Mouse (Mus musculus) cerebellum, adult 2 months (tissue): ENCODE results near the gene Adgrf1. TPM values are rescaled to one million over a fixed set of nuclear protein-coding genes. Genes with fewer than 3 reads are reported as not detected.

Experiments used
- DNase-seq, 2 experiments: peaks; one replicate each; pipeline ENCODE4 v3.0.0; 2021
- H3K27ac ChIP-seq: fragments of 200-500 bp; 2 replicates; pipeline ENCODE4 v1.5.1; 2012; ENCODE audit warnings: low read length, control low read depth, inconsistent platforms; ENCODE audit not compliant: insufficient read depth
- H3K27me3 ChIP-seq: fragments of 200-500 bp; 2 replicates; pipeline ENCODE4 v1.6.1; 2012; ENCODE audit warnings: inconsistent platforms, mild to moderate bottlenecking, low read length, moderate library complexity; ENCODE audit not compliant: control insufficient read depth, insufficient read depth
- H3K4me1 ChIP-seq: fragments of 200-500 bp; 2 replicates; pipeline ENCODE4 v1.6.1; 2011; ENCODE audit warnings: low read length; ENCODE audit not compliant: control insufficient read depth, insufficient read depth
- H3K4me3 ChIP-seq: fragments of 200-500 bp; replicated peaks from 2 replicates; pipeline ENCODE3; 2011; ENCODE audit warnings: mild to moderate bottlenecking, low read depth, low read length, control low read depth; ENCODE audit not compliant: insufficient read depth
- CTCF ChIP-seq: fragments of 200-500 bp; IDR thresholded peaks from 2 replicates; pipeline ENCODE4 v1.5.1; 2011; ENCODE audit warnings: low read depth, mild to moderate bottlenecking, control low read depth, low read length, moderate library complexity, borderline replicate concordance; ENCODE audit not compliant: insufficient read depth
- POLR2A ChIP-seq: fragments of 200-500 bp; IDR thresholded peaks from 2 replicates; pipeline ENCODE4 v1.6.1; 2011; ENCODE audit warnings: low read length, control low read depth, borderline replicate concordance; ENCODE audit not compliant: insufficient read depth
- whole genome bisulfite sequencing: fragments of 180-500 bp; shearing (Covaris S2); methylation state at CpG from one replicate; pipeline ENCODE4 v1.1.7; 2018; 5-methylcytosine and 5-hydroxymethylcytosine counted together
- polyA plus RNA-seq: library from polyadenylated mRNA; depleted of rRNA; stranded (reverse); fragments of >200 nt; gene quantifications from 2 replicates; pipeline ENCODE4 v1.2.3, GENCODE M21; 2012

The Adgrf1 gene
- polyA plus RNA-seq, 1 experiment: not detected

DNA sequence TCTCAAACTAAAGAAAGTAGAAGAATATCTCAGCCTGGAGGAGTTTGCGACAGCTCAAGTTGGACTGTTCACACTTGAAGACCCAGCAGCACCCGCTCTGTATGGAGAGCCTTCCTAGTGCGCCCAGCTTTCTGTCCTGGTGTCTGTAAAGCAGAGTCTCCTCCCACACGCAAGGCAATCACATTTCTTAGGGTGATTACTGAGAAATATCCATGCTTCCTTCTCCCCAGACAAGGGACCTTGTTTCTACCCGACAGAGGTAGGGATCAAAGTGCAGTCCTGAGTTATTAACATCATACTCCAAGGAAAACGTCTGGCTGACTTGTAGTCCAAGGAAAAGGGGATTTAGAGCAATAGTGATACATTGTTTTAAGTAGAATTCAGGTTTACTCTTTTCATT is 6.1 kb downstream of the Adgrf1 start:
- 0 out of 2 replicates have a peak, but pooled peaks cover 2% of the 10 kb centered on the region for H3K4me1 ChIP-seq
- no peak overlapping the region for H3K27ac ChIP-seq
- no peak overlapping the region for H3K4me3 ChIP-seq
- WGBS: 91% methylated on average over 6 of the region's 6 CpGs
- DNase-seq: no peak
- no peaks in the 10 kb centered on the region; the same call in 1 of the 2 replicates for H3K27me3 ChIP-seq
- TF ChIP-seq CTCF (no peak), POLR2A (no peak)

DNA sequence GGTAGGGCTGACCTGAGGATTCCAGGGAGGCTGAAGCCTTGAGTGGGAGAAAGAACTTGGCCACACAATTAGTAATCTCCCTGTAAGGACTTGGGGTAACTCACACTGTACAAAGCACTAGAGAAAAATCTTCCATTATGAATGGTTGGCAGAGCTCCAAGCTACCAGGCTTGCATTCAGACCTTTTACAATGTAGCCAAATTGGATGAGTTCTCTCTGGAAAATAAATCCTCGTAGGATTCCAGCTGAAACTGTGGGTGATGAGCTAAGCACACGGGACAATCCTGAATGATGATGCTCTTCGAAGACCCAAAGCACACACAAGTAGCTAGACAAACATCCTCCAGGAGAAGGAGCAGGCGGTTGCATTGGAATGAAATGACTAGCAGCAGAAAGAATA is 7.1 kb downstream of the Adgrf1 start:
- WGBS: 26% methylated on average over 4 of the region's 4 CpGs
- Histone ChIP-seq H3K4me1 (0 out of 2 replicates have a peak, but pooled peaks cover 2% of the 10 kb centered on the region), H3K27me3 (no peaks in the 10 kb centered on the region; the same call in 1 of the 2 replicates), H3K27ac (no peak overlapping the region), H3K4me3 (no peak overlapping the region)
- DNase-seq: peak in 1 of 2 experiments; percentile 33
- TF ChIP-seq POLR2A (no peak), CTCF (no peak)

GRCm38 (mm10) chr17:43279671-43280070 is 9.5 kb downstream of the Adgrf1 start:
- no peak for TF ChIP-seq CTCF
- no peak for TF ChIP-seq POLR2A
- no peak overlapping the region for H3K27ac ChIP-seq
- 83% methylated on average over 7 of the region's 7 CpGs for WGBS
- peaks cover 9% of the 10 kb centered on the region; the same call in 1 of the 2 replicates for H3K4me1 ChIP-seq
- no peak overlapping the region for H3K4me3 ChIP-seq
- no peak for DNase-seq
- no peaks in the 10 kb centered on the region; the same call in 1 of the 2 replicates for H3K27me3 ChIP-seq

DNA sequence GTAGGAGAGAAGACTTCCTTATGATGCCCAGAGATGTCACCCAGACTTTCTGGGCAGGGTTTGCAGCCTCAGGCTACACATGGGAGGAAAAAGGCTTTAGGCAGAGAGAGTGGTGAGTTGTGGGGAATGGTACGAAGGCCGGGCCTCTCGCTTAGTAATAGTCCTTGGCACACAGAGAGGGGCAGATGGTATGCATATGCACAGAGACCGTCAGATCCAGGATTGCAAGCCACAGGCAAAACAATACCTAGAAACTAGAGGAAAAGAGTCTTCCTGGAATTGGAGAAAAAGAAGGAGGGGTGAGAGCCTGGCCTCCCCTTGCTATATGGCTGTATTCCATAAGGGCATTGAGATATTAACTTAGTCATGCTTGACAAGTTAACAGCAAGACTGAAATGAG is 12.2 kb downstream of the Adgrf1 start:
- 5% methylated on average over 4 of the region's 4 CpGs for WGBS
- no peaks in the 10 kb centered on the region; the same call in 1 of the 2 replicates for H3K27me3 ChIP-seq
- H3K4me1 ChIP-seq: peaks cover 9% of the 10 kb centered on the region; the same call in 1 of the 2 replicates
- DNase-seq: peak; percentile 27 to 66
- TF ChIP-seq CTCF (no peak), POLR2A (no peak)
- no peak overlapping the region for H3K27ac ChIP-seq
- no peak overlapping the region for H3K4me3 ChIP-seq

GRCm38 (mm10) chr17:43282828-43283227 is 12.7 kb downstream of the Adgrf1 start:
- no peak for DNase-seq
- TF ChIP-seq CTCF (no peak), POLR2A (no peak)
- Histone ChIP-seq H3K27me3 (no peaks in the 10 kb centered on the region; the same call in 1 of the 2 replicates), H3K4me3 (no peak overlapping the region), H3K27ac (no peak overlapping the region), H3K4me1 (peaks cover 7% of the 10 kb centered on the region; the same call in 1 of the 2 replicates)
- 8% methylated on average over 5 of the region's 5 CpGs for WGBS

- H3K4me3 ChIP-seq: no peak overlapping the region
- WGBS: 81% methylated on average over 7 of the region's 7 CpGs
- no peak for TF ChIP-seq POLR2A
- TF ChIP-seq CTCF: no peak
- no peaks in the 10 kb centered on the region for H3K4me1 ChIP-seq
- H3K27me3 ChIP-seq: no peaks in the 10 kb centered on the region
- no peak overlapping the region for H3K27ac ChIP-seq
- DNase-seq: no peak
Observed at GRCm38 (mm10) chr17:43299515-43299914, 29.4 kb downstream of the Adgrf1 start.

DNA sequence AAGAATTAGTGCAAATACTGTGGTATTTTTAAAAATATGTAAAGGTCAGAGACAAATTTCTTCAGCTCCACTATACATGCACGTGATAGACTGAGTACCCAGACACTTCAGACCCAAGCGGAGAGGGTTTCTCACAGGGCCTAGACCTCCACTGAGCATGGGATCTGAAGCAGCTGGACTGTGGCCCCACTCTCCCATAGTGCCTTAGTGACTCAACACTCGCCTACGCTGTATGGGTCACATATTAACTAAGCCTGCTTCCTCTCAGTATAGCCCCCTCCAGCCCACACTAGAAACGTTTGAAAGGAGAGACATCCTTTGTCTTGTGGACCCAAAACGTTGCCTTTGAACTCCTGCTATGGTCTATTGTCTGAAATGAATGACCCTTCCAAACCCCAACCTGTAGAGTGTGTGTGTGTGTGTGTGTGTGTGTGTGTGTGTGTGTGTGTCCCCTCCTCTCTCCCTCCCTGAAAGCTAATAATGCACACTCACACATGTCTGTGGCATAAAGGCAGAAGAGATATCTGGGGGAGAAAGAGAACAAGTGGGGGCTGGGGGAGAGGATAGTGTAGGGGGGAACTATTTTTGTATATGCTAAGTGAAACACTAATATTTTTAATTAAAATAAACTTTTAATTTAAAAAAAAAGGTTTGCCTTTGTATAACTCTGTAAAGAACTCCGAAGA is 56.0 kb downstream of the Adgrf1 start:
- no peak overlapping the region for H3K4me3 ChIP-seq
- TF ChIP-seq POLR2A: no peak
- no peak for TF ChIP-seq CTCF
- WGBS: 61% methylated on average over 7 of the region's 7 CpGs

More for the DNA sequence above, 56.0 kb downstream of the Adgrf1 start:
- no peak for DNase-seq
- Histone ChIP-seq H3K27me3 (no peaks in the 10 kb centered on the region), H3K27ac (no peak overlapping the region), H3K4me1 (no peaks in the 10 kb centered on the region; the same call in 1 of the 2 replicates)
